Mouse (Mus musculus) liver, embryonic 12.5 days (tissue): ENCODE measurements around the gene Snx29. TPM values are rescaled to one million over a fixed set of nuclear protein-coding genes. Genes with fewer than 3 reads are reported as not detected.
"Not testable (repeated sequence)": the region's sequence is repeated elsewhere in the genome, so short reads cannot be mapped to it uniquely, and the experiment has no call there.

Source experiments
- ATAC-seq: fragments of 200-750 bp; cut with Nextera tagmentation; 2 replicates; pipeline ENCODE4 v1.8.0; 2017; ENCODE audit warnings: moderate number of reproducible peaks, mild to moderate bottlenecking, moderate library complexity
- H3K27ac ChIP-seq: fragments of 300-500 bp; sonication (generic); 2 replicates; pipeline ENCODE4 v1.5.1; 2016; ENCODE audit warnings: mild to moderate bottlenecking
- H3K27me3 ChIP-seq: fragments of 300-500 bp; sonication (generic); replicated peaks from 2 replicates; pipeline ENCODE4 v1.6.1; 2016; ENCODE audit warnings: mild to moderate bottlenecking, moderate library complexity
- H3K36me3 ChIP-seq: fragments of 300-500 bp; sonication (generic); 2 replicates; pipeline ENCODE4 v1.6.1; 2016; ENCODE audit warnings: mild to moderate bottlenecking, moderate library complexity
- H3K4me1 ChIP-seq: fragments of 300-500 bp; sonication (generic); 2 replicates; pipeline ENCODE4 v1.6.1; 2016
- H3K4me2 ChIP-seq: fragments of 300-500 bp; sonication (generic); 2 replicates; pipeline ENCODE4 v1.6.1; 2016; ENCODE audit warnings: mild to moderate bottlenecking, moderate library complexity
- H3K4me3 ChIP-seq: fragments of 300-500 bp; sonication (generic); 2 replicates; pipeline ENCODE4 v1.5.1; 2016; ENCODE audit warnings: mild to moderate bottlenecking, moderate library complexity
- H3K9ac ChIP-seq: fragments of 300-500 bp; sonication (generic); 2 replicates; pipeline ENCODE4 v1.6.1; 2016; ENCODE audit warnings: mild to moderate bottlenecking, moderate library complexity
- H3K9me3 ChIP-seq: fragments of 300-500 bp; sonication (generic); replicated peaks from 2 replicates; pipeline ENCODE4 v1.6.1; 2016; ENCODE audit warnings: mild to moderate bottlenecking, moderate library complexity
- WGBS: fragments of 180-500 bp; shearing (Covaris S2); methylation state at CpG from one replicate; pipeline ENCODE4 v1.1.7; 2016; ENCODE audit not compliant: insufficient replicate concordance; 5-methylcytosine and 5-hydroxymethylcytosine counted together
- polyA plus RNA-seq: library from polyadenylated mRNA; unstranded; fragments of >200 nt; fragmentation: Nextera tagmentation; extraction: Ambion mirVana; gene quantifications from 2 replicates; pipeline ENCODE4 v1.2.1, GENCODE M21; 2016

The Snx29 gene
- polyA plus RNA-seq, 1 experiment from 2014 or later: 4.9 TPM

DNA sequence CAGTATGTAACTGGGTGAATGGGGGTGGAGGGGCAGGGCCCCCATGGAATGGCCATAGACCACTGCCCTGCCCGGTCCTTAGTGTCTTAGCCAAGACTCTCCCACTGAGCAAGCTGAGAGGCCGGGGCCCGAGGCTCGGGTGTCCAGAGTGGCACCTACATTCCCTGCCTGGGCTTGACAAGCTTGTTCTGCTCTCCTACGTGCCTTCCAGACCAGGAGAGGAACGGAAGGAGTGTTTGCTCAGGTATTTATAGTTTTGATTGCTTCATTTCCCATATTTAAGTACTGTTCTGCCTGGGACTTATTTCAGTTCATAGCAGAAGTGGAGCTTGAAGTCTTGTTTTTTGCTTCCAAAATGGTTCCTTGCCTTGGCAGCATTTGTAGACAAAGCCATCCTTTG is 116.7 kb downstream of the Snx29 start:
- no peaks in the 10 kb centered on the region for H3K4me1 ChIP-seq
- H3K9me3 ChIP-seq: no peaks in the 10 kb centered on the region
- H3K27me3 ChIP-seq: no peaks in the 10 kb centered on the region
- no peak overlapping the region for H3K4me2 ChIP-seq
- WGBS: 75% methylated on average over 6 of the region's 6 CpGs
- no peak overlapping the region for H3K9ac ChIP-seq
- no peak for ATAC-seq
- no peak overlapping the region for H3K4me3 ChIP-seq
- H3K36me3 ChIP-seq: no peaks in the 10 kb centered on the region
- no peak overlapping the region for H3K27ac ChIP-seq

GRCm38 (mm10) chr16:11441616-11442015 is 118.9 kb downstream of the Snx29 start:
- WGBS: 25% methylated on average over 4 of the region's 4 CpGs
- Histone ChIP-seq H3K9ac (peak overlapping the region; percentile 14; the same call in 1 of the 2 replicates), H3K4me3 (no peak overlapping the region), H3K9me3 (no peaks in the 10 kb centered on the region), H3K4me1 (no peaks in the 10 kb centered on the region), H3K4me2 (no peak overlapping the region), H3K27ac (no peak overlapping the region), H3K27me3 (no peaks in the 10 kb centered on the region), H3K36me3 (no peaks in the 10 kb centered on the region)
- no peak for ATAC-seq

- ATAC-seq: no peak
- no peaks in the 10 kb centered on the region for H3K9me3 ChIP-seq
- H3K27ac ChIP-seq: no peak overlapping the region
- H3K4me1 ChIP-seq: no peaks in the 10 kb centered on the region
- no peak overlapping the region for H3K4me3 ChIP-seq
- no peaks in the 10 kb centered on the region for H3K27me3 ChIP-seq
- peaks cover 2% of the 10 kb centered on the region; the same call in 1 of the 2 replicates for H3K36me3 ChIP-seq
- H3K4me2 ChIP-seq: no peak overlapping the region
- H3K9ac ChIP-seq: no peak overlapping the region
These were observed 119.8 kb downstream of the Snx29 start for GRCm38 (mm10) chr16:11442534-11442933.

DNA sequence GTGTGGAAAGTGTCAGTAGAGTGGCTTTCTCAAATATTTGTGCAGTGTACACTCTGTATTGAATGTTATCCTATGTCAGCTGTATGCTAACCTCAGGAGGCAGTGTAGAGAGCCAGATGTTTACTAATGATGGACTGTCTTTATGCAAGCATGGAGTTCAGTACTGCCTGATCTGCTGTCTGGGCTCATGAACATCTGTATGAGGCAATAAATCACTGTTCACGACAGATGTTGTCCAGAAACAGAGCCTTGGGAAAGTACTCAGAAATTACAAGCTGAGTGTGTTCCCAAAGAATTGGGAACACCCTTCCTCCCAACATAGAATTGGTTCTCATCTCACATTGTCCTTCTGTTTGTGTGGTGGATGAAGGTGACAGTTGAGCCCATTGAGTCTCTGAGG is 121.9 kb downstream of the Snx29 start:
- Histone ChIP-seq H3K27ac (no peak overlapping the region), H3K4me2 (no peak overlapping the region), H3K36me3 (peaks cover 7% of the 10 kb centered on the region; the same call in 1 of the 2 replicates), H3K9me3 (no peaks in the 10 kb centered on the region), H3K4me1 (no peaks in the 10 kb centered on the region), H3K4me3 (no peak overlapping the region), H3K9ac (no peak overlapping the region), H3K27me3 (no peaks in the 10 kb centered on the region)
- ATAC-seq: no peak
- WGBS: 74% methylated on average over 1 of the region's 1 CpGs

- Histone ChIP-seq H3K9me3 (no peaks in the 10 kb centered on the region), H3K4me1 (no peaks in the 10 kb centered on the region), H3K36me3 (peaks cover 7% of the 10 kb centered on the region; the same call in 1 of the 2 replicates), H3K27me3 (no peaks in the 10 kb centered on the region), H3K9ac (no peak overlapping the region), H3K4me2 (no peak overlapping the region), H3K27ac (no peak overlapping the region), H3K4me3 (no peak overlapping the region)
- ATAC-seq: no peak
- WGBS: 78% methylated on average over 4 of the region's 4 CpGs
These were observed 124.3 kb downstream of the Snx29 start for GRCm38 (mm10) chr16:11446977-11447376.

- no peak overlapping the region for H3K9ac ChIP-seq
- no peak for ATAC-seq
- H3K9me3 ChIP-seq: no peaks in the 10 kb centered on the region
- H3K36me3 ChIP-seq: peaks cover 10% of the 10 kb centered on the region; the same call in 1 of the 2 replicates
- no peaks in the 10 kb centered on the region for H3K27me3 ChIP-seq
- H3K27ac ChIP-seq: no peak overlapping the region
- H3K4me3 ChIP-seq: no peak overlapping the region
- no peak overlapping the region for H3K4me2 ChIP-seq
- H3K4me1 ChIP-seq: no peaks in the 10 kb centered on the region
- 73% methylated on average over 5 of the region's 5 CpGs for WGBS
These were observed 125.2 kb downstream of the Snx29 start for GRCm38 (mm10) chr16:11447905-11448304.

GRCm38 (mm10) chr16:11448696-11449095 is 126.0 kb downstream of the Snx29 start:
- not testable (repeated sequence) for H3K4me1 ChIP-seq, ATAC-seq, H3K9ac ChIP-seq, H3K4me3 ChIP-seq, H3K27me3 ChIP-seq, H3K27ac ChIP-seq, H3K4me2 ChIP-seq, H3K9me3 ChIP-seq
- peaks cover 18% of the 10 kb centered on the region for H3K36me3 ChIP-seq
- 54% methylated on average over 4 of the region's 4 CpGs for WGBS

- Histone ChIP-seq H3K27me3 (no peaks in the 10 kb centered on the region), H3K36me3 (peaks cover 23% of the 10 kb centered on the region), H3K4me2 (no peak overlapping the region), H3K9me3 (no peaks in the 10 kb centered on the region), H3K4me1 (no peaks in the 10 kb centered on the region), H3K9ac (no peak overlapping the region), H3K4me3 (no peak overlapping the region), H3K27ac (no peak overlapping the region)
- 76% methylated on average over 4 of the region's 4 CpGs for WGBS
- ATAC-seq: no peak
These were observed 126.6 kb downstream of the Snx29 start for GRCm38 (mm10) chr16:11449344-11449743.

- Histone ChIP-seq H3K4me1 (peaks cover under 1% of the 10 kb centered on the region; the same call in 1 of the 2 replicates), H3K27ac (no peak overlapping the region), H3K9me3 (no peaks in the 10 kb centered on the region), H3K4me2 (no peak overlapping the region), H3K27me3 (no peaks in the 10 kb centered on the region), H3K9ac (no peak overlapping the region), H3K36me3 (peaks cover 23% of the 10 kb centered on the region), H3K4me3 (no peak overlapping the region)
- ATAC-seq: no peak
- WGBS: 79% methylated on average over 4 of the region's 4 CpGs
These were observed 127.9 kb downstream of the Snx29 start for GRCm38 (mm10) chr16:11450626-11451025.

- no peak for ATAC-seq
- Histone ChIP-seq H3K4me3 (no peak overlapping the region), H3K27ac (no peak overlapping the region), H3K4me1 (peaks cover 22% of the 10 kb centered on the region), H3K4me2 (no peak overlapping the region), H3K9me3 (no peaks in the 10 kb centered on the region), H3K36me3 (peaks cover 15% of the 10 kb centered on the region), H3K9ac (no peak overlapping the region), H3K27me3 (no peaks in the 10 kb centered on the region)
- WGBS: 87% methylated on average over 4 of the region's 4 CpGs
These were observed 132.2 kb downstream of the Snx29 start for GRCm38 (mm10) chr16:11454871-11455270.

DNA sequence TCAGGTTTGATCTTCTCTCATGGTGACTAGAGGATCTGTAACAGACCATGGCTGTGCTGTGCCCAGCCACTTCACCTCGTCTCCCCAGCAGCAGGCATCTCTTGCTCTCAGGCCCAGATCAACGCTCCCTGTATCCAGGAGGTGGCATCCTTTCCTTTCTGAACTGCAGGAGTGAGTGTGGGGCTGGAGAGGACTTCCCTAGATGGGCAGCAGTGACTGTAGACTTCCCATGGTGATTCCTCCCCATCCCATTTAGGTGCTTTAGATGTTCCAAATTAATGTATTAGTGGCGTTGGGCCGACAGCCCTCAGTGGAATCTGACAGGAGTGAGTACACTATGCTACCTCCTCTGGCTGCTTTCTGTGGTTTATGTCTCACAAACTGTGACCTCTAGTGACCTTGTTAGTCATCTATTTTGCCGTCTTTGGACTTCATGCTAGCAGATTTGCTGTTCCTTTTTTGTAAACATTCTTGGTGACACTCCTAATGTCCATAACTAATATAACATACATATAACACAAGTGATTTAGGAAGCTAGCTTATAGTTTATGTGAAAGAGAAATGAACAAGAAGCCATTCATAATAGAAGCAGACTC is 132.9 kb downstream of the Snx29 start:
- Histone ChIP-seq H3K27ac (peak overlapping the region; percentile 71), H3K4me1 (peaks cover 22% of the 10 kb centered on the region), H3K27me3 (no peaks in the 10 kb centered on the region), H3K9me3 (no peaks in the 10 kb centered on the region), H3K9ac (no peak overlapping the region), H3K4me3 (no peak overlapping the region), H3K36me3 (peaks cover 15% of the 10 kb centered on the region), H3K4me2 (no peak overlapping the region)
- 69% methylated on average over 5 of the region's 5 CpGs for WGBS
- ATAC-seq: no peak

GRCm38 (mm10) chr16:11456141-11456645 is 133.5 kb downstream of the Snx29 start:
- peak; percentile 81 for ATAC-seq
- 60% methylated on average over 5 of the region's 5 CpGs for WGBS
- peaks cover 15% of the 10 kb centered on the region for H3K36me3 ChIP-seq
- no peaks in the 10 kb centered on the region for H3K27me3 ChIP-seq
- H3K4me3 ChIP-seq: no peak overlapping the region
- H3K9me3 ChIP-seq: no peaks in the 10 kb centered on the region
- H3K4me2 ChIP-seq: no peak overlapping the region
- H3K27ac ChIP-seq: peak overlapping the region; percentile 71
- H3K4me1 ChIP-seq: peaks cover 28% of the 10 kb centered on the region
- H3K9ac ChIP-seq: no peak overlapping the region

DNA sequence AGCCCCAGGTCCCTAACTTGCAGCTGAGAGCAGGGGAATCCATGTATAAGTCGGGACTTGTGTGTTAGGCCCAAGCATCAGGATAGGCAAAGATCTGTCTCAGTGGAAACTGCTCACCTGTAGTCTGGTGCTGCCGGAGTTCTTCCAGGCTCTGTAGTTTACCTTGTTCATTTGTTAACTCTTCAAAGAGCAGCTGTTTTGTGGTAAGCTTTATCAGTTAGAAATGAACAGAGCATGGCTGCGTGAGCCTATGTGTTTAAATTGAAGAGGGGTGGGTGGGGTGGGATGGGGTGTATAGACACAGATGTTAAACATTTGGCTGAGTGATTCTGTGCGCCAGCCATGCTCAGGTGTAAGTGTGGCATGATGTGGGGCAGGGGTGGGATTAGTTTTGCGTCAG is 134.4 kb downstream of the Snx29 start:
- Histone ChIP-seq H3K36me3 (peaks cover 15% of the 10 kb centered on the region), H3K27me3 (no peaks in the 10 kb centered on the region), H3K4me3 (no peak overlapping the region), H3K9me3 (no peaks in the 10 kb centered on the region), H3K9ac (no peak overlapping the region), H3K4me1 (peaks cover 37% of the 10 kb centered on the region), H3K27ac (peak overlapping the region; percentile 71; the same call in 1 of the 2 replicates), H3K4me2 (no peak overlapping the region)
- ATAC-seq: no peak
- WGBS: 74% methylated on average over 5 of the region's 5 CpGs
